Mouse (Mus musculus): ENCODE results near the gene Grm1. TPM values are rescaled to one million over a fixed set of nuclear protein-coding genes. Genes with fewer than 3 reads are reported as not detected.
A peak's percentile ranks its signal among the peaks of the same experiment; 100 is the strongest.

Grm1 gene
- polyA plus RNA-seq (2014; fragmentation: Nextera tagmentation; extraction: Ambion mirVana), result 0.04 and 0.07 TPM in 2 replicates

DNA sequence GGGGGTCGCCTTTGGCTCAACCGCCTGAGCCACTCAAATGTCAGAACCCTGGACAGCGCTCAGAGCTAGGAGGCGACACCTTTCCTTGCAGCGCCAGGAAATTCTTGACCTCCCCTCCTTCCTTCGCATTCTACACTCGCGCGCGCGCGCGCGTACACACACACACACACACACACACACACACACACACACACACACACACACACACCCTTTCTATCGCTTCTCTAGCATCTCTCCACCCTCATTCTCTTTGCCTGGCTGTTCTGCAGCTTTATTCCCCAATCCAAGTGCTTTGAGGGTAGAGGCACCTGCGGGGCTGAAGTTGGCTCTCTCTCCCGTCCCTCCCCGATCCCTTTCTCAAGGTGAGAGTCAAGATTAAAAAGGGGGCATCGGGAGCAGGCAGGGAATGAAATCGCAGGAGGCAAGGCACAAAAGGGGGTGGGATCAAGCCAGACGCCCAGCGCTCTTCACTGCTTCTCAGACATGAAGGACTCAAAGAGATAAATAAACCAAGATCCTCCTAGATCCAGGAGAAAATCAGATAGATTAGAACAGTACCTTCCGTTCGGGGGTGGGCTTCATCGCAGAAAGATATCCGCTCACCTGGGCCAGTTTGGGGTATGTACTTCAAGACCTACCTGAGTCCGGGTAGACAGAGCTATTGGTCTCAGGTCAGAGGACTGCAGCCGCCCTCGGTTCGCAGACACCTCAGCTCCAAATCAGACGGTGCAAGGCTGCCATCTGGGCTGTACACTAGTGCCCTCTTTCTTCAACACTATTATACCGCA, at the start of gene Grm1:
TSS of gene Grm1 (minus strand) at position 746 of the 788 bp plus-strand sequence.
- no peak within 1 kb of the TSS for H3K9ac ChIP-seq (replicated peaks; ENCODE audit: low read length)
- H3K27me3 ChIP-seq (ENCODE audit: control insufficient read depth, insufficient read depth, low read length), result peaks cover 21% of the 10 kb centered on the region
- H3K4me2 ChIP-seq (ENCODE audit: low read depth, low read length), result peak within 1 kb of the TSS; percentile 7; the same call in 1 of the 2 replicates
- H3K36me3 ChIP-seq (replicated peaks; ENCODE audit: control insufficient read depth, insufficient read depth, low read depth, low read length), result no peaks in the 10 kb centered on the region
- WGBS, result 2% methylated on average over 24 of the region's 32 CpGs
- no peaks in the 10 kb centered on the region for H3K4me1 ChIP-seq (ENCODE audit: control insufficient read depth, insufficient read depth, low read length)
- no peaks in the 10 kb centered on the region for H3K9me3 ChIP-seq (replicated peaks; ENCODE audit: control insufficient read depth, low read length)
- no peak within 1 kb of the TSS for H3K27ac ChIP-seq (replicated peaks; ENCODE audit: low read depth, low read length)
- no peak within 1 kb of the TSS for H3K4me3 ChIP-seq (ENCODE audit: low read depth, low read length)
- DNase-seq (ENCODE audit: low spot score) (peak; percentile 85), ATAC-seq (replicated peaks; ENCODE audit: insufficient number of reproducible peaks, low FRiP score, low TSS enrichment, low read depth) (no peak)

DNA sequence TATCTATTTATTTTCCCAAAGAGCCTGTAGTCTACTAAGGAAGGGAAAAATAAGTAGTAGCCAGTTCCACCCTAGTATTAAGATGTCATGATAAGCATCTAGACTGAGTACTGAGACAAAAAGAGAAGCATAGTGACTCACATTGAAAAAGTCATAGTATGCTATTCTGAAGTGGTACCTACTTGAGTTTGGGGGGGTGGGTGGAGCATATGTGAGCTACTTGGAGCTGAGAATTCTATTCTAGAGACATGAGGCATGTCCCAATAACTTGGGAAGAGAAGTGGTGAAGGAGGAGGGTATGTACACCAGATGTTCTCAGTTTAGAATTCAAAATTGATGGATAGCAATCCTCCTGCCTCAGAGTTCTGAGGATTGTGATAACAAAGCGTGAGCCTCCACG, 39.6 kb upstream of the Grm1 start:
- no peak overlapping the region for H3K9ac ChIP-seq (replicated peaks; ENCODE audit: low read length)
- H3K36me3 ChIP-seq (replicated peaks; ENCODE audit: control insufficient read depth, insufficient read depth, low read depth, low read length), result no peaks in the 10 kb centered on the region
- H3K4me1 ChIP-seq (ENCODE audit: control insufficient read depth, insufficient read depth, low read length), result no peaks in the 10 kb centered on the region
- H3K27ac ChIP-seq (replicated peaks; ENCODE audit: low read depth, low read length), result no peak overlapping the region
- 86% methylated on average over 2 of the region's 2 CpGs for WGBS
- H3K9me3 ChIP-seq (replicated peaks; ENCODE audit: control insufficient read depth, low read length), result no peaks in the 10 kb centered on the region
- H3K4me3 ChIP-seq (ENCODE audit: low read depth, low read length), result no peak overlapping the region
- H3K4me2 ChIP-seq (ENCODE audit: low read depth, low read length), result no peak overlapping the region
- no peaks in the 10 kb centered on the region for H3K27me3 ChIP-seq (ENCODE audit: control insufficient read depth, insufficient read depth, low read length)
- ATAC-seq (replicated peaks; ENCODE audit: insufficient number of reproducible peaks, low FRiP score, low TSS enrichment, low read depth) (no peak), DNase-seq (ENCODE audit: low spot score) (no peak)

DNA sequence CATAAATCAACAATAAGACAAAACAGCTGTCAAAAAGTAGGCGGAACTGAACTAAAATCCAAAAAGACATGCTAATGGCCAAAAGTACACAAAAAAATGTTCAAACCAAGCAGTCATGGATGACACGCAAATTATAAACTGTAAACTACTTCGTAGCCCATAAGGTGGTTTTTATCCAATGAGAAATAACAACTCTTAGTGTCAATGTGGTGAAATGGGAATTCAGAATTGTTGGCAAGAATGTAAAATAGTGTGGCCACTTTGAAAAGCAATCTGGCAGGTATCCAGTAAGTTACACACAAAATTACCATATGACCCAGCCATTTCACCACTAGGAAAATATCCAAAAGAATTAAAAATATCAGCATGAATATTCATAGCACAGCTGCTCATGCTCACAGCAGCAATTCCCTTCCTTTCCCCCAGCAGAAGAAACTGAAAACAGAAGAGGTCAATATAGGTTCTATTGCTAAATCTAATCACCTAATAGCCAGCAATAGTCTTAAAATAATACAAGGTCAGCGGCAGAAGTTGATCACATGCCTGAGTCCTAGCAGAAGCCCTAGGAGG, 16.4 kb upstream of the Grm1 start:
- Histone ChIP-seq H3K4me3 (ENCODE audit: low read depth, low read length) (no peak overlapping the region), H3K9ac (replicated peaks; ENCODE audit: low read length) (no peak overlapping the region), H3K27ac (replicated peaks; ENCODE audit: low read depth, low read length) (no peak overlapping the region), H3K9me3 (replicated peaks; ENCODE audit: control insufficient read depth, low read length) (no peaks in the 10 kb centered on the region), H3K4me1 (ENCODE audit: control insufficient read depth, insufficient read depth, low read length) (no peaks in the 10 kb centered on the region), H3K4me2 (ENCODE audit: low read depth, low read length) (no peak overlapping the region), H3K27me3 (ENCODE audit: control insufficient read depth, insufficient read depth, low read length) (no peaks in the 10 kb centered on the region), H3K36me3 (replicated peaks; ENCODE audit: control insufficient read depth, insufficient read depth, low read depth, low read length) (no peaks in the 10 kb centered on the region)
- ATAC-seq (replicated peaks; ENCODE audit: insufficient number of reproducible peaks, low FRiP score, low TSS enrichment, low read depth) (no peak), DNase-seq (ENCODE audit: low spot score) (no peak)
- WGBS, result 90% methylated on average over 4 of the region's 4 CpGs

DNA sequence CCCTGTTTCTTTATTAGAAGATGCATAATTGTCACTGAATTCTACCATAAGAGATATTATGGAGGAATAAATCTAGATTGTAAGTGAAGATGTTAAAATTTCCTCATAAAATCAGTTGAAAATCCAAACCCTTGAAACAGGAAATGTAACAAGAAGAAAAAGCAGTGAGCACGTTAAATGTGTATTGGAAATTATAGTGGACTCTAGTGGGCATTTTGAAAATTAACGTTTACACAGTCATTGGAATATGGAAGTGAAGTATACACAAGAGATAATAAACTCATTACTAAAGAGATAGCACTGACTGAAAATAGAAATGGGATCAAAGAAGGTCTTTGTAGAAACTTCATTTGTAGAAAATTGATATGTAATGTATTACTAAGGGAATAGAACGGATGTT, 4.2 kb upstream of the Grm1 start:
- H3K27me3 ChIP-seq (ENCODE audit: control insufficient read depth, insufficient read depth, low read length), result peaks cover 6% of the 10 kb centered on the region
- H3K4me1 ChIP-seq (ENCODE audit: control insufficient read depth, insufficient read depth, low read length), result no peaks in the 10 kb centered on the region
- no peak overlapping the region for H3K4me3 ChIP-seq (ENCODE audit: low read depth, low read length)
- 91% methylated on average over 3 of the region's 3 CpGs for WGBS
- no peak for ATAC-seq (replicated peaks; ENCODE audit: insufficient number of reproducible peaks, low FRiP score, low TSS enrichment, low read depth)
- no peak overlapping the region for H3K9ac ChIP-seq (replicated peaks; ENCODE audit: low read length)
- H3K9me3 ChIP-seq (replicated peaks; ENCODE audit: control insufficient read depth, low read length), result no peaks in the 10 kb centered on the region
- H3K4me2 ChIP-seq (ENCODE audit: low read depth, low read length), result no peak overlapping the region
- DNase-seq (ENCODE audit: low spot score), result no peak
- H3K27ac ChIP-seq (replicated peaks; ENCODE audit: low read depth, low read length), result no peak overlapping the region
- no peaks in the 10 kb centered on the region for H3K36me3 ChIP-seq (replicated peaks; ENCODE audit: control insufficient read depth, insufficient read depth, low read depth, low read length)

DNA sequence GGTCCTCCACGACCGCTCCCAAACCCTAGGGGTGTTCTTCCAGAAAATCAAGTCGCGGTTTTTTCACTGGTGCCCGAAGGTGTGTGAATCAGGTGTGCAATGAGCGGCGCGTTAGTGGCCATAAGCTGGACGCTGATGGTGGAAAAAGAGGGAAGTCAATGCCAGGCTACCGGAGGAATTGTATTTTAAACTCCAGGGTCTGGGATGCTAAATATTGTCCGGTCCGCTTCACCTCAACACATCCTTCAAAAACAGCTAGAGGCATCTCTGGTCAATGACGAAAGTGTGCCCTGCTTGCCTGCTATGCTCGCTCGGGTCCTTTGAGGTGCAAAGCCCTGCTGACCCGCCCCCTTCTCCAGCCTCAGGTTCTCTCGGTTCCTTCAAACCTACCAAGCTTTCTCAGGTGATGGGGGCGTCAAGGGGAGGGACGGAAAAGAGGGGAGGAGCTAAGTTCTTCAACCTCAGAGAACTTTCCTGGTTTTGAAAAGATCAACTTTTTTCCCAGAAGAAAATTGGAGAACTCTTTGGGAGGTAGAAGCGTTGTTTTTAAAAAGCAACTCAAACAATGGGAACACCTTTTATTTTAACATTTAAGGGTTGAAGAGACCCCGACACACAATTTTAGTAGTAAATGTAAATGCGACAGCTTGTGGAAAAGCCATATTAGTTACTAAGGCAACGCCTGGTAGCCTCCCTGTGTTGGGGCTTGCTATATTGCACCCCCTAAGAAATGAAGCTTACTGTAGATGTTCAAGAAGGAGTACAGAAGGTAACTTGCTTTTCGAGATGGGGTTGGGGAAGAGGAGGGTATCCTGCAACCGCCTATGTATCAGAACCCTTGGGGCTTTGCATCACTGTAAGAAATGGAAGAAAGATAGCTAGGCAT, 1.2 kb downstream of the Grm1 start:
- H3K4me1 ChIP-seq (ENCODE audit: control insufficient read depth, insufficient read depth, low read length), result no peaks in the 10 kb centered on the region
- no peak for ATAC-seq (replicated peaks; ENCODE audit: insufficient number of reproducible peaks, low FRiP score, low TSS enrichment, low read depth)
- no peak overlapping the region for H3K27ac ChIP-seq (replicated peaks; ENCODE audit: low read depth, low read length)
- H3K4me2 ChIP-seq (ENCODE audit: low read depth, low read length), result no peak overlapping the region
- no peak overlapping the region for H3K4me3 ChIP-seq (ENCODE audit: low read depth, low read length)
- DNase-seq (ENCODE audit: low spot score), result no peak
- WGBS, result 9% methylated on average over 25 of the region's 25 CpGs
- H3K9me3 ChIP-seq (replicated peaks; ENCODE audit: control insufficient read depth, low read length), result no peaks in the 10 kb centered on the region
- H3K9ac ChIP-seq (replicated peaks; ENCODE audit: low read length), result no peak overlapping the region
- H3K27me3 ChIP-seq (ENCODE audit: control insufficient read depth, insufficient read depth, low read length), result peaks cover 21% of the 10 kb centered on the region
- no peaks in the 10 kb centered on the region for H3K36me3 ChIP-seq (replicated peaks; ENCODE audit: control insufficient read depth, insufficient read depth, low read depth, low read length)

DNA sequence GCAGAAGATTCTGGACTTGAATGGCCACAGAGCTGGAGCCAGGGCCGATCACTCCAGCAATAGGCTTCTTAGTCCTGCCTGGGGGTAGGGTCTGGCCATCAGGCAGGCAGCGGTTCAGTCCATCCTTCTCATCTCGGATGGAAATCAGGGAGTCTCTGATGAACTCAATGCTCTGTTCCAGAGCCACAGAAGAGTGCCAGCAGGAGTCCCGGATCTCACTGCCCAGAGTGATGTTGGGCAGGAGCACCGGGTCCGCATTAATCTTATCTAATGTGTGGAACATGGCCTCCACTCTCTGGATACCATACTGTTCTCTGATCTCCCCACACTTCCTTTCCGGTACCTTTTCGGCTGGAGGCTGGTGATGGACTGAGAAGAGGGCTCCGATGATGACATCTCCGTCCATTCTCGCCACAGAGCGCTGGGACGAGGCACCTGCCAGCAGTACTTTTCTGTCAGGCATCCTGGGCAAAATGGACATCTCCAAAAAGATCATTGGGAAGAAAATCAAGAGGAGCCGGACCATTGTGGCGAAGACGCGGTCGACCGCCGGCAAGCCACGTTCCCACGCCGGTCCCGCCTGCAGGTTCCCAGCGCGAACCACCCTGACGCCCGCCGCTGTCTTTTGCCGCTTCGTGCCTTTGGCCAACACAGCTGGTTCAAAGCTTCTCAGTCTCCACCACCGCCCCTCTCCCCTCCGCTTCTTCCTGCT, 2.0 kb downstream of the Grm1 start:
- H3K4me3 ChIP-seq (ENCODE audit: low read depth, low read length), result no peak overlapping the region
- no peak for DNase-seq (ENCODE audit: low spot score)

DNA sequence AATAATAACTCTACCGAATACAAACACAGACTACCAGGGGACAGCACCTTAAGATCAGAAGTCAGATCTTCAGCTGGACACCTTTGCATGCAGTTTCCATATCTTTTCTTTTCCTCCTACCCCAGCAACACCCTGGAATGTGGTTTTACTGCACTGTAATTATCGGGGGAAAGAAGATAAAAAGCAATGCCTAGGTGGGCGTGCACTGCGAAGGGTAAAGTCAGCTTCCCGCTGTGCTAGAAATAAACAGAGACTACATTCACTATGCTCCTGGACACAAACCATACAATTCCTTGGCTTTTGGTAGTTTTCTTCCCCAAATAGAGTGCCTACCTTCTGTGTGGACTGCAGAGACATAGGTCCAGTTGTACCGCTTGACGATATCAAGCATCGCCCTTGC, 2.6 kb downstream of the Grm1 start:
- 84% methylated on average over 8 of the region's 8 CpGs for WGBS

More for the DNA sequence above, 2.0 kb downstream of the Grm1 start:
- Histone ChIP-seq H3K4me2 (ENCODE audit: low read depth, low read length) (no peak overlapping the region), H3K36me3 (replicated peaks; ENCODE audit: control insufficient read depth, insufficient read depth, low read depth, low read length) (no peaks in the 10 kb centered on the region), H3K27me3 (ENCODE audit: control insufficient read depth, insufficient read depth, low read length) (peaks cover 21% of the 10 kb centered on the region), H3K27ac (replicated peaks; ENCODE audit: low read depth, low read length) (no peak overlapping the region), H3K4me1 (ENCODE audit: control insufficient read depth, insufficient read depth, low read length) (no peaks in the 10 kb centered on the region), H3K9ac (replicated peaks; ENCODE audit: low read length) (no peak overlapping the region), H3K9me3 (replicated peaks; ENCODE audit: control insufficient read depth, low read length) (no peaks in the 10 kb centered on the region)
- no peak for ATAC-seq (replicated peaks; ENCODE audit: insufficient number of reproducible peaks, low FRiP score, low TSS enrichment, low read depth)
- WGBS, result 10% methylated on average over 33 of the region's 33 CpGs

More for the DNA sequence above, 2.6 kb downstream of the Grm1 start:
- Histone ChIP-seq H3K4me3 (ENCODE audit: low read depth, low read length) (no peak overlapping the region), H3K4me1 (ENCODE audit: control insufficient read depth, insufficient read depth, low read length) (no peaks in the 10 kb centered on the region), H3K27me3 (ENCODE audit: control insufficient read depth, insufficient read depth, low read length) (peaks cover 21% of the 10 kb centered on the region), H3K9ac (replicated peaks; ENCODE audit: low read length) (no peak overlapping the region), H3K4me2 (ENCODE audit: low read depth, low read length) (no peak overlapping the region), H3K36me3 (replicated peaks; ENCODE audit: control insufficient read depth, insufficient read depth, low read depth, low read length) (no peaks in the 10 kb centered on the region), H3K9me3 (replicated peaks; ENCODE audit: control insufficient read depth, low read length) (no peaks in the 10 kb centered on the region), H3K27ac (replicated peaks; ENCODE audit: low read depth, low read length) (no peak overlapping the region)
- DNase-seq (ENCODE audit: low spot score), result no peak
- ATAC-seq (replicated peaks; ENCODE audit: insufficient number of reproducible peaks, low FRiP score, low TSS enrichment, low read depth), result no peak
